Mouse (Mus musculus): Measurements from ENCODE around the gene Ephb2.

Gene Ephb2

DNA sequence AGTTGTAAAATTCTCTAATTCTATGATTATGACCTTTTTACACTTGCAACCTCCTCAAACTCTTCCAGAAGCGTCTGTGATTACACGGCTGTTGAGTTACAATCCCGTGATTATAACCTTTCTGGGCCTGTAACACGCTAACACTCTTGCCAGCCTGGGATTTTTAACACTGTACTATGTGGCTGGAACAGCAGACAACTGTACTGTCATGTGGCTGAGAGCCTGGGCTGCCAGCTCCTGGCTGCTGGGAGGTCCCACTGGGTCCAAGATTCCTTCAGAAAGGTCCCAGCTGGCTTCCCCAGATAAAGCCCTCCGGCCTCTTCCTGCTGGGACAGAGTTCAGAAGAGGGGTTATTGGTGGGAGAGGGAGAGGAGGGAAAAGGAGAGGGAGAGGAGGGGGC, 104.0 kb downstream of the Ephb2 start:
- DNase-seq (ENCODE audit: low read depth), result no peak

DNA sequence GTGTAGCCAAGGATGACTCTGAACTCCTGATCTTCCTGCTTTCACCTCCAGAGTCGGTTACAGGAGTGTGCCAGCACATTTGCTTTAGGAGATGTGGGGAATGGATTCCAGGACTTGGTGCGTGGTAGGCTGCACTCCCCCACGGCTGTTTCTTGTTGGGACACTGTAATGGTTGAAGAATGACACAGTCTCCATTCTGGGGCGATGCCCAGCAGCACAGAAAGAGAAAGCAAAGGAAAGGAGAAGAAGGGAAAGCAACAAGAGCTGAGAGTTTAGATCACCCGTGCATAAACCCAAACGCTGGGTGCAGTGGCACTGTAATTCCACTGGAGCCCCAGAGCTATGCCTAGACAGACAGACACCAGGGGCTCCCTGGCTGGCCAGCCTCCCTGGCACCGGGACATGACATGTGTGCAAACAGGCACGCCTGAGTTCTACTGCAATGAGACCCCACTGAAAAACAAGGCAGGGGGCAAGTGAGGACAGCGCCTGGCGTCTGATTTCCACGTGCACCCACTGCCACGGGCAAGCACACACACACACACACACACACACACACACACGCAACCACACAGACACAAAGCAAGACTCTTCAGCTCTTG, 104.7 kb downstream of the Ephb2 start:
- DNase-seq (ENCODE audit: low read depth), result no peak

DNA sequence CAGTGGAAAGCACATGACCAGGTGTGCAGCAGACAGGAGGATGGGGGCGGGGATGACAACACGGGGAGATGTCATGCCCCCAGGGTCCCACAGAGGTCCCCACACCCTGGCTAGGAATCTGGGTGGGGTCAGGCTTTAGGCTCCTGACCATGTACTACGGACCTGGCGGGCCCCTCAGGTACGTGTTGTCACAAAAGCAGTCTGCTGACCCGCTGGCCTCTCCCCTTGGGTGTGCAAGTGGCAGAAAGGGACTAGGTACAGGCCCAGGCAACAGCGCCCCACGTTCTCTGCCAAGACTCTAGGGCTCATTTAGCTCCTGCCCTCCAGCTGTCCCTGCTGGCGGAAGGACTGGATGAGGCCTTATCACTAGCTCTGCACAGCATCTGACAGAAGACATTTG, 105.3 kb downstream of the Ephb2 start:
- no peak for DNase-seq (ENCODE audit: low read depth)

DNA sequence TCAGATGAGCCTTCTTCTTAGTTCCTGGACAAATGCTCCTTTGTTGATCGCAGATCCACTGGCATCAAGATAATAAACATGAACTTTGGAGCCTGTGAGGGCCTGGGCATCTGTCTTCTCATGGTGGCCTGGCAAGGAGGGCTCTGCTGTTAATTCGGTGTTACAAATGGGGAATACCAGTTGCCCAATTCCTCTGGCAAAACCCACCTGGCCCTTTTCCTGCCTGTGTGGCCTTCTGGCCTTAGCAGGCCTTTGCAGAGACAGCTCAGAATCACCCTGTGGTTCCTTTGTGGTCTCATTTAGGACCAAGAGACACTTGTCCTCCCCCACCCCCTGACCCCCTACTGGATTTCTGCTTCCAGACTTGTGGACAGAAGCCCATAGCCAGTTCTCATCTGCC, 106.2 kb downstream of the Ephb2 start:
- no peak for DNase-seq (ENCODE audit: low read depth)

DNA sequence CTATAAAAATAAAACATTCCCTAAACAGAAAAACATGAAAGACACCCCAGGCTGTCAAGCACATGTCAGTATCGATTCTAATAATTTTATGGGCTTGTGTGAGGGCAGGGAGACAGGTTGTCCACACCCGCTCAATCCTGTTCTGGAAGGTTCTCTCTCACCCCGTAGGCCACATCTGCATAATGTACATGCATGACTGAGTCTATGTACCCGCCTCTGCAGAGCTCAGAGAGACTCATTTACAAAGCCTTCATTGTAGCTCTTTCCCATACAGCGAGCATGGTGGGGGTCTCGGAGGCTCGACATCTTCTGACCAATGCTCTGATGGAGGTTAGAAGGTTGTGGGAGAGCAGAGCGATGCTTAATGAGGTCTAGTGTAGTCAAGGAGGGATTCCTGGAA, 108.8 kb downstream of the Ephb2 start:
- DNase-seq (ENCODE audit: low read depth), result no peak

DNA sequence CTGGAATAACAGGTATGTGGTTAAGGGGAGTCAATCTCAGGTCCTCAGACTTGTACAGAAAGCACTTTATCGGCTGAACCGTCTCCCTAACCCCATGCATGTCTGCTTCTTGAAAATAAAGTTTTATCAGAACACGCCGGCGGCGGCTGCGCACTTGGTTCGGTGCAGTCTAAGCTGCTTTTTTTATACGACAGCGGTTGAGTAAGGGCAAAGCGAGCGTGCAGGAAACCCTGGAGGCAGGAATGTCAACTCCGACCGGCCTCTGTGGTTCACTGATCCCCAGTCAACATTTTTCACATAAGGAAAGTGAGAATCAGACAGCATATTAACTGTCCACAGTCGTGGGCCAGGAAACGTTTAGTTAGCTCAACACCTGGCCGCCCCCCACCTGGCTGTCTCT, 111.1 kb downstream of the Ephb2 start:
- no peak for DNase-seq (ENCODE audit: low read depth)

DNA sequence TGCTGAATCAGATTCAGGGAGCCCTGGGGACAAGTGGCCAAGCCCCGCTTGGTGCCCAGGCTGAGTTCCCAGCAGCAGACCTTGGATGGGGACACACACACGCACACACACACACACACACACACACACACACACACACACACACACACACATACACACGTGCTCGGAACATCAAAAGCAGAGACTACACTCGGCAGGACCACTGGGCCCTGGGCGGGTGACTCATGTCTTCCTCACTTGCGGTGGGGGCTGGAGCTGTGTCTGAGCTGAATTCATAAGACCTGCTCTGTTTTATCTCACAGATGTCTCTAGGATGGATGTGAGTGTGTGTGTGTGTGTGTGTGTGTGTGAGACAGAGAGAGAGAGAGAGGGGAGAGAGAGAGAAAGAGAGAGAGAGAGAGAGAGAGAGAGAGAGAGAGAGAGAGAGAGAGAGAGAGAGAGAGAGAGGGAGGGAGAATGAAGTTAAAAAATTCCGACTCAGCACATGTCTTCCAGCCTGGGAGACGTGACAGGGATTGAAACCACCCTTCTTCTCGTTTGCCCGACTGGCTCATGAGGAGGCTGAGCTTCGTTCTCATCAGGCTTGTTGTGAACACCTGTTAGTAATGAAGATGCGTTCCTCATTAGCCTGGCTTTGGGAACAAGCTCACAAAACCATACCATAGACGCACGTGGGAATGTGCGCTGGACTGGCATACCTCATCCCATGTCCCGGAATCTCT, 113.3 kb downstream of the Ephb2 start:
- DNase-seq (ENCODE audit: low read depth), result no peak

DNA sequence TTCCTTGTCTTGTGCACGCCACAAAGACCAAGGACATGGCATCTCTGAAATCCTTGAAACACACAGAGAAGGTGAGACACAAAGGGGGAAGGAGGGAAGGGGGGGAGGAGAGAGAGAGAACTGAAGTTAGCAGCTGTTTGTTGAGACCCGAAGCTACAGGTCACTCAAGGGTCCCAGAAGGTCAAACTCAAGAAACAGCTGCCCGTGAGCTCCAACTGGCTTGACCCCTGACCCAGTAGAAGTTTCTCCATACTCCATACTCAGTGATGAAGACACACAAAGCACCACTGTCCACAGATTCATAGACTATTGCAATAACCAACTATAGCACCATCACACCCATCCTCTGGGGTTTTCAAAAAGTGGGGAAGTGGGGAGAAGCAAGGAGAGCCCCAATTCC, 113.9 kb downstream of the Ephb2 start:
- DNase-seq (ENCODE audit: low read depth), result no peak

DNA sequence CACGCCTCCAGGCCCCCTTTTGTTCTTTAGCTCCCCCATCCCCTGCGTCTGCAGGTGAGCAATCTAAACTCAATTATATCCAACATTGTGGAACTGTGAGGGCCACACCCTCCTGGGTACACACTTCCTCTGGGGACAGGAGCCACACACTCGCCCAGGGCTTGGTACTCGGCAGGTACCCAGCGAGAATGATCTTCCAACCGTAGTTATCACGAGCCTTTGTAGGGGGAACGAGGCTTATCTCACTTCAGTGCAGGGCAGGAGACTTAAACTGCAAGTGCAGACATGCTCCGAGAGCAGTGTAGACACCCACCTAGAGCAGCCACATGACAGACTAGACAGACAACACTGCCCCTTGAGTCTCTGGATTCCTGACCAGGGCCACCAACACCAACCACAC, 115.8 kb downstream of the Ephb2 start:
- no peak for DNase-seq (ENCODE audit: low read depth)

DNA sequence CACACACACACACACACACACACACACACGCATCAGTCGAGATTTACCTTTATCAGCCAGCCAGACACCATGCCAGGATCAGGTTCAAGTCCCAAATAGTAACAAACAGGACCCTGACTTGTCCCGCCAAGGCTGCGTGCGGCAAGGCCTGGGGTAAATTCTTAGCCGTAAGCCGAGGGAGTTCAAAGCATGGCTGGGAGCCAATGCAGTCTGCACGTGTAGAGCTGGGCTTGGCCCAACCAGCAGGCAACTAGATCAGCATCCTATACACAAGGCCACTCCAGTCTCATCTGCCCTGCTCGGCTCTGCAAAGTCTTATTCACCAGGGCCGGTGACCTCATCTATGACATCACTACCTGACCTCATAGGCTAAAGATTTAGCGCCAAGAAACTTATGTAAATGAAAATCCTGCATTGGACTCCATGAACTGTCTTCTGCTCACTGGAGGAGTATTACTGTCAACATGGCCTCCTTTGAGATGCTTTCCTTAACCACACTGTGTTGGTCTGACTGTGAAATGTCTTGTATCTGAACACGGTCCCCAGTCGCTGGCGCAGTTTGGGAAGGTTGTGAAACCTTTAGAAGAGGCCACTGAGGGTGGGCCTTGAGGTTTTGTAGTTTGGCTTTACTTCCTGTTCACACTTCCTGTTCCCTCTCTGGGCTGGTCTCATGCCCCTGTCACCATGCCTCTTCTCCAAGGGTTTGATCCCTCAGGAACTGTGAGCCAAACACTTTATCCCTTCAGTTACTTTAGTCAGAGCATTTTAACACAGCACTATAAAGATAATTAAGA, 117.4 kb downstream of the Ephb2 start:
- DNase-seq (ENCODE audit: low read depth), result no peak

DNA sequence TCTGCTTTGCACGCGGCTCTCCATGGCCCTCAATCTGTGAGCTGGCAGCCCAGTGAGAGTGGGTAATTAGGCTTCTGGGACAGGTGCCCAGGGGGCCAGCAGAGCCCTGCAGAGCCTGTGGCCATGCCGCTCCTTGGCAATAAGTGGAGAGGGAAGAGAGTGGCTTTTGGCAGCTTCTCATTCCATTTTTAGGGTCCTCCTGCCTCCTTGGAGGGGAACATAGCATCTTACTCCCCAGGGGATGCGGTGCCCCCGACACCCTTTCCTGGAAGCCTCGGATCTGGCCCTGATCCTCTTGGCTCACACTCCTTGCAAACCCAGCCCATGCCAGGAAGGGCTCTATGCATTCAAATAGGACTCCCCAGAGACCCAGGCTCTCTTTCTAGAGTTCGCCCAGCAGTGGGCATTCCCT, 119.2 kb downstream of the Ephb2 start:
- DNase-seq (ENCODE audit: low read depth), result no peak

DNA sequence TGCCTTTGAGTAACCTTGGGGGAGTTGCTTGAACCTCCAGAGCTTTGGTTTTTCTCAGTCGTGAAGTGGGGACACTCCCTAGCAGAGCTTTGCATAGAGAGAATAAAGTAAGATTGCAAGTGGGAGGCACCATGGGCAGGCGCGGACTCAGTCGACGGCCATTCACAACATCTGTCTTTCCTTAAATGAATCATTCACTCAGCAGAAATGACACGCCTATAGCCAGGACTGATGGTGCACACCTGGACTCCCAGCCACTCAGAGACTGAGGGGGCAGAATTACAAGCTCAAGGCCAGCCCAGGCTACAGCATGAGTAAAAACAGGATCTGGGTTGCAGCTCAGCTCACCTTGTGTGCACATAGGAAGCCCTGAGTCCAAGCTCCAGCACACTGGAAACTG, 121.3 kb downstream of the Ephb2 start:
- no peak for DNase-seq (ENCODE audit: low read depth)

DNA sequence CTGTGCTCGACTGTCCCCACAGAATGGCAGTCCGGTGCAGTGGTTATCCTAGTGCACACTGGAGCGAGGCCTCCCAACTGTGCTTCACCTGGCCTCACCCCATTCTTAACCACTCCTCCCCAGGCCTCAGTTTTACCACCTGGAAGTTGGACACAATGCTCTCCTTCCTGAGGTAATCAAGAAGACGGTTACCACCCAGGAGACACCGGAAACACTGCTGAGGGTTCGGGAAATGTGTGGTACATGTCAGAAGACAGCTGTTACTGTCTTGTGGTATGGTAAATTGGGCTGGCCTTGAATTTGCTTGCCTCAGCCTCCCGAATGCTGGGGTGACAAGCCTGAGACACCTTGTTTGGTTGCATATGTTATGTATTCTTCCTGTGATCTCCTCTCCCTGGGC, 121.9 kb downstream of the Ephb2 start:
- DNase-seq (ENCODE audit: low read depth), result no peak

DNA sequence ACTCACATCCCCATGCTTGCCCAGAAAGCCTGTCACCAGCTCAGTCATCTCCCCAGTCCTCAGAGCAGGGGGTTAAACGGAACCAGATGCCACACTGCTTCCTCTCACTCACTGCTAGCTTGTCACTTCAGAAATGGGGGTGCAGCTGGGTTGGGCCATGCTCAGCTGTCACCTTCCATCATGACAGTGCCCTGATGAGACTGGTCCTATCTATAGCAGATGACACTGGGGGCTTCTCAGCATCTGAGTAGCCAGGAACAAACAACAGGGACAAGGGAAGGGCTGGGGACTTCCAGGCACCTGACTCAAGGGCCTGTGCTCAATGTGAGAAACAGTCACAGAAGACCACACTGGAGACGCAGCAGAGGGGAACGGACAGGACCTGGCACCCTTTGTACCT, 122.4 kb downstream of the Ephb2 start:
- DNase-seq (ENCODE audit: low read depth), result no peak

DNA sequence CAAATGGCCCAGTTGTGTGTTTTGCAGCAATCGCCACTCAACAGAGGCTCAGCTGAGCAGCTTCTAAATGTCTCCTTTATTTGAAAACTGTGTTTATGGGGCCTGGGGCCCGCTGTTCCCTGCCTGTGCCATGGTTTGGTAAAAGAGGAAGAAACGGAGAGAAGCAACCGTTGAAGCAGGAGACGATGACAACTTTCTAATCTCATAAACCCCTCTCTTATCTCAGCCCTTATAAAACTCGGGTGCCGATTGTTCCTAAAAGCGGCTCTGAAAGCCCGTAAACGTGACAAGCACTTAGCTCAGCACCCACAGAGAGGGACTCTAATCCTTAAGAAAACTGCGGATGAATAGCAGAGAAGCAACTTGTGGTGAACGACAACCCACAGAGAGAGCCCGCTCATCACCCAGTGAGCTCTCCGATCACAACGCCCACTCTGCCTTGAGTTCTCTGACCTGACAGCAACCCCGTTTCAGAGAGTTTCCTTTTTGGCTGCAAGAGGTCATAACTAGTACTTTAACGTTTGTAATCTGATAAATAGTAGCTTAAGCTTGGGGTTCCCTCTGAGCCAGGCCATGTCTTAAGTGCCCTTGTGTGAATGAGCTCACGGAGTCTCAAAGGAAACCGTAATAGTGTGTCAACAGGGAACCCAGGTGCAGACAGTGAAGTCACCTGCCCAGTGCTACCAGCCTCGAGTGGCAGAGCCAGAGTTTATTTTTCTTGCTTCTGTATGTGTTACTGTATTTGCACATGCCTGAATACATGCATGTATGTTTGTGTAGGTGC, 123.6 kb downstream of the Ephb2 start:
- no peak for DNase-seq (ENCODE audit: low read depth)

DNA sequence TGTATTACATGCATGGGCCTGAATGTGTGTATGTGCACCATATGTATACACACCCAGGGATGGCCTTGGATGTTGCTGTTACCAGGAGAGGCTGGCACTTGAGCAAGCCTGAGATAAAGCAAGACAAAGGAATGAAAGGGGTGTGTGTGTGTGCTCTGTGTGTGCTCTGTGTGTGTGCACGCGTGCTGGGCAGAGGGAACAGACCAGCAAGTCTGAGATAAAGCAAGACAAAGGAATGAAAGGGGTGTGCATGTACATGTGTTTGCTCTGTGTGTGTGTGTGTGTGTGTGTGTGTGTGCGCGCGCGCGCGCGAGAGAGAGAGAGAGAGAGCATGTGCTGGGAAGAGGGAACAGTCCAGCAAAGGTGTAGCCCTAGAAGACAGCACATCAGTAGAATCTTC, 125.4 kb downstream of the Ephb2 start:
- no peak for DNase-seq (ENCODE audit: low read depth)

DNA sequence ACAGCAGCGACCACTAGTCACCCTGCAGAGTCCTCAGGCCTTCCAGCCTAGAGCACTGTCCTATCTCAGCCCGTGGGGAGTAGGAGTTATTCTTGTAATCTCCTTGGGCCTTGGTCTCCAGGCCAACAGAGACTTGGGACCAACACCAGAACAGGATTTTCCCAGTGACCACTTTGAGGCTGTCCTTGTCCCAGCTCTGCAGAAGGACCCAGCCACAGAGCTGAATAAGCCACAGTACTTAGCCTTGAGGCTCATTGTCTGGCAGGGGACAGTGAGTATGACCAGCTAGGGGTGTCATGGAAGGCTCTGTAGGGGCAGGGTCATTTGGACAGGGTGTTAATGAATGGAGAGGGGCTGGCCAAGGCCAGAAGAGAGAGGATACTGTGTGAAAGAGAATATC, 126.8 kb downstream of the Ephb2 start:
- DNase-seq (ENCODE audit: low read depth), result no peak

DNA sequence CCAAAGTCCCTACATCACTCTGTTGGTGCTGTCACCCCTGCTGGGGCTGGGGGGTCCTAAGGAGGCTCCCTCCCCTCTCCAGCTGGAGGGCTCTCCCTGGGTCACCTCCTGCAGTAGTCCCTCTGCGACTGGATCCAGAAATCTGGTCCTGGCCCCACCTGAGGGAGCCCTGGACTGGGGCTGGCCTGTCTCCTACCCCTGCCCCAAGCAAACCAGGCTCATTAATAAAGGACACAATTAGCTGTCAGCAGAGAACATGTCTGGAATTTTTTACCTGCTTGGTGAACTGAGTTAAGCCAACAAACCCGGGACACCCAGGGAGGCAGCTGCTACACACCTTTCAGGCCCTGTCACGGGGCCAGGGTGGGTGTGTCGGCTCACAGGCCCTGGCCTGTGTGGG, 129.1 kb downstream of the Ephb2 start:
- no peak for DNase-seq (ENCODE audit: low read depth)

DNA sequence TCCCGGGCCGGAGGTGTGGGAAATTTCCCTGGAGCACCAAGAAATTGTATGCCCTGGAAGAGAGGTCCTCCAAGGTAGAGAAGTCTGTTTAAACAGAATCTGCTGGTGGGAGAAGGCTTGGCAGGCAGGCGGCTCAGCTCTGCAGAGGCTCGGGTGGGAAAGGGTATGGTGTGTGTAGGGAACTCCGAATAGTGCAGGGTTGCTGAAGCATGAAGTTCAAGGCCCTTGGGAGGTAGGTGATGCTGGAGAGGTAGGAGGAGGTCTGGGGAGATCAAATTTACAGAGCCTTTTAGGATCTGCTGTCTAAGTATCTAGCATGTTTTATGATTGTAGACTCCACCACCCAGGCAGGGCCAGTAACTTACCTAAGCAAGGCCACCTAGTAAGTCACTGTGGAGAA, 130.7 kb downstream of the Ephb2 start:
- no peak for DNase-seq (ENCODE audit: low read depth)

DNA sequence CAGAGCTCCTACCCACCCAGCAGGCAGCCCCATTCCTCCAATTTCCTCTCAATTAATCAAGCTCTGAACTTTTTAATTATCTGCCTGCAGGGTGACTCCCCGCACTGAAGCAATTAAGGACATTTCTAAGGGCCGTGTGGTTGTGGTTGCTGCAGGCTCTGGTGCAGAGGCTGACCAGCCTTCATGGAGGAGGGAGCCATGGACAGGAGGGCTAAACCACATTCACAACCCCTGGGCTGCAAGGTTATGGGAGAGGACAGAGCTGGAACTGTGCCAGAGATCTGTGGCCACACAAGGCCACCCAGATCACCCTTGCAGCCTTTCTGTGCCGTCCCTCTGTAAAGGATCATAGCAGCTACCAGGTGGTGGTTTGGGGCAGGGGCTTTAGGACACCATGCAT, 131.2 kb downstream of the Ephb2 start:
- DNase-seq (ENCODE audit: low read depth), result no peak

DNA sequence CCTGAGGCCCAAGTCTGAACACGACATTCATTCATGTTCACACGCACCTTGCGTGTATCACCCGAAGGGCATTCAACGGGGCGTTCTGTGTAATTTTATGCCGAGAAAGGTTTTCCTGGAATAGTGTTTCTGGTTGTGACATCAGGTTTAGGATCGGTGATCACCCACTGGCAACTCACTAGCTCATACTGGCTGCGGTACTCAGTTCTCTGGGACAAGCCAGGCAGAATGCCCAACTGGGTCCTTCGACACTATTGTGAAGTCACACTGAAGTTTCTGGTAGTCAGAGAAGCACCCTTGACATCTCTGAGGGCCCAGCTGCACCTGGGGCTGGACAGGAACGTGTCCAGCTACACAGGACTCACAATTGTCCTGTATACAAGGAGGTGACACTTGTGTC, 132.4 kb downstream of the Ephb2 start:
- DNase-seq (ENCODE audit: low read depth), result no peak

DNA sequence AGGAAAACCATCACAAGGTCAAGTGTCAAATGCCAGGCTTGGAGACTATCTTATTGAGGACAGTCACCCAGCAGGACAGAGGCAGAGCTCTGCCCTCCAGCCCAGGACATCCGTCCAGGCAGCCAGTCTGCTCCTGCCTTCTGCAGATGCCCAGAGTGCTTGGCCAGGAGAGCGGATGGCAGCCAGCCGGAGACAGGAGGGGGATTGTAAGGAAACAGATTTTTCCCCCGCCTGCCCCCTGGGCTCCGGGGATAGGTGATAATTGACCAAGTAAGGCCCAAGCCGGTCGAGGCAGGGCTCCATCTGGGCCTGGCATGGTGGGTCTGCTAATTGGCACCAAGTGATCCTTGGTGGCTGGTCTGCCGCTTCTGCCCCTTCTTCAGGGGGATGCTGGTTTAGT, 133.3 kb downstream of the Ephb2 start:
- DNase-seq (ENCODE audit: low read depth), result no peak

DNA sequence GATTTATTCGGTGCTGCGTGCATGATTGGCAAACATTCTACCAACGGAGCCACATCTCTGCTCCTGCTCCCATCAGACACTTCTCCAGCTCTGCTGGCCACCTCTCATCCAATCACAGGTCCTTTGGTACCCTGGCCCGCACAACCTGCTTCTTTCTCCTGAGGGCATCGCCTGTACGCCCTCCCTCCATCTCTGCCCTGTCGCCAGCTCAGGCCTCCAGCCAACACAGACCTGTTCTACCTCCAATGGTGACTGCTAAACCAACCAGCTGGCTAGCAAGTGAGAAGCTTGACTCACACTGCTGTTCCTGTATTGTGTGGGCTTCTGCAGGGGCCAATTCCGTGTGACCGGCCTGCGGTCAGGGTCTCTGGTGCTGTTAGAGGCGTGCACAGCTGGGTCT, 134.6 kb downstream of the Ephb2 start:
- no peak for DNase-seq (ENCODE audit: low read depth)

Measured in c-Kit-positive CD71-positive TER-119-negative erythroid progenitor cells, embryonic 14.5 days (primary cell).